Mouse (Mus musculus) heart, postnatal 0 days (tissue): ENCODE data around the gene Trpv3.

Experiments used
- CTCF ChIP-seq: IDR thresholded peaks from 2 replicates; pipeline ENCODE4 v1.5.1; 2016; ENCODE audit warnings: antibody characterized with exemption, control low read depth, low read depth
- EP300 ChIP-seq: IDR thresholded peaks from 2 replicates; pipeline ENCODE4 v1.6.1; 2016; ENCODE audit warnings: antibody characterized with exemption, low read depth

DNA sequence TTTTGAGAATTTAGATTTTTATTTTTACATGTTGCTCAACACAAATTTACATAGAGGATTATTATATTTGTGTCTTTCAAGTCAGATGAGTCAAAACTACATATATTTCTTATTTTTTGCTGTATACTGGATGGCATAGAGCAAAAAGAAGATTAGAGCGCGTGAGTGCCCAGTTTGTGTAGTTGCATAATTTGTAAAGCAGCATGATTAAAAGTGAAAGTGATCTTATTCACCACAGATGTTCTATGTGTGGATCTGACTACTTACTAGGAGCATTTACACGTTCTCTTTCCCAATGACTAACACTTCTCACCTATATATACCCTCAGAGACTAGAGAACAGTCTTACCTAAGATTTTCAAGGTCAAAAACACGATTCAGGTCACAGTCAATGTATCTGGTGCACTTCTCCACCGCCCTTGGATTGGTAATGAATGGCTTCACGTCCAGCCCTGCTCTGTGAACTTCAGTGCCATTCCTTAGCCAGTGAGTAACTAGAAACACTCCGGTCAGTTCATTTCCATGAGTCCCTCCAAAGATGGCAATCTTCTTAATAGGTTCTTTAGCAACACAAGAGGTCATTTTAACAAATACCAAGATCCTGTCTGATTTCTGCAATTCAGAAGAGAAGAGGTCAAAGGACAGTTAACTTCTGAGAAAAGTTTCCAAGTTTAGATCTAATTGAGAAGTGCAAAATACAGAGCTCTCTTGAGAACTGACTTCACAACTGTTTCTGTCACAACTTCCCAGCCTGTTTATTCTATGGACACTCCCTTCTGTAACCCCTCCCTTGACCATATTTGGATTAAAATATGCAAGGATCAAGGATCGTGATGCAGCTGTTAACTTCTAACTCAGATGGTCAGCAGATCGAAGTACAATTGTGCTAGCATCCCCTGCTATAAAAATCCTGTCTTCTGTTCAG lies 57.0 kb downstream of the Trpv3 start:
- TF ChIP-seq EP300 (no peak), CTCF (no peak)
